Mouse (Mus musculus) Patski (cell line): ENCODE data around the gene Olfr103. TPM values are rescaled to one million over a fixed set of nuclear protein-coding genes. Genes with fewer than 3 reads are reported as not detected.

Experiments used
- ATAC-seq: fragments of 100-300 bp; one replicate; pipeline ENCODE4 v1.8.0; 2021
- CTCF ChIA-PET: fragments of 350-600 bp; sonication (Branson Sonifier 250); formaldehyde crosslinking; loops from one replicate; lab custom pipeline; 2022; ENCODE audit warnings: inconsistent platforms; lab: Charles Lee
- POLR2A ChIA-PET: fragments of 350-600 bp; sonication (Branson Sonifier 250); formaldehyde crosslinking; loops from one replicate; lab custom pipeline; 2022; ENCODE audit warnings: antibody characterized with exemption, inconsistent platforms; lab: Charles Lee
- DNase-seq: peaks from one replicate; pipeline ENCODE4 v3.0.0-alpha.2; 2011; ENCODE audit warnings: low read depth, low spot score
- H3K27me3 ChIP-seq: fragments of 371-371 bp; one replicate; pipeline ENCODE4 v1.5.1; 2021
- CTCF ChIP-seq: fragments of 100-300 bp; IDR thresholded peaks from one replicate; pipeline ENCODE4 v1.5.1; 2021
- in situ Hi-C: fragments of 300-500 bp; cut with MboI; formaldehyde crosslinking; loops from 3 replicates; pipeline ENCODE4 v1.11.1; 2018; ENCODE audit warnings: low pct_unique_long_range_greater_than_20kb, mixed read lengths
- polyA plus RNA-seq: library from polyadenylated mRNA; unstranded; gene quantifications from one replicate; pipeline ENCODE4 v1.2.3, GENCODE M21; 2021

The Olfr103 gene
- not detected for polyA plus RNA-seq

GRCm38 (mm10) chr17:37339598-37339997 is at the start of gene Olfr103:
TSS of gene Olfr103 (minus strand) at chr17:37339698.
- ATAC-seq (no peak), DNase-seq (no peak)
- ChIA-PET POLR2A (no interaction called here), CTCF (no interaction called here)
- in situ Hi-C loops, result no loop called here
- TF ChIP-seq CTCF, result no peak
- H3K27me3 ChIP-seq, result no peaks in the 10 kb centered on the region

GRCm38 (mm10) chr17:37378733-37379132 is 39.2 kb upstream of the Olfr103 start, which contains the start of gene Olfr105-ps:
TSS of gene Olfr105-ps (plus strand) at chr17:37379033.
- no peak for DNase-seq
- ChIA-PET POLR2A (no interaction called here), CTCF (no interaction called here)
- TF ChIP-seq CTCF, result no peak
- H3K27me3 ChIP-seq, result no peaks in the 10 kb centered on the region
- no peak for ATAC-seq
- in situ Hi-C loops, result no loop called here

- peaks cover 5% of the 10 kb centered on the region for H3K27me3 ChIP-seq
- ChIA-PET CTCF (no interaction called here), POLR2A (no interaction called here)
- ATAC-seq (no peak), DNase-seq (no peak)
- in situ Hi-C loops, result no loop called here
- no peak for TF ChIP-seq CTCF
Measured at GRCm38 (mm10) chr17:37359282-37359681, 19.8 kb upstream of the Olfr103 start, which contains the start of gene Olfr104-ps. TSS of gene Olfr104-ps (plus strand) at chr17:37359582.

GRCm38 (mm10) chr17:37316954-37317353 is 22.5 kb downstream of the Olfr103 start, which contains the start of gene Olfr102:
TSS of gene Olfr102 (minus strand) at chr17:37317054.
- in situ Hi-C loops, result no loop called here
- DNase-seq (no peak), ATAC-seq (no peak)
- no peak for TF ChIP-seq CTCF
- ChIA-PET CTCF (no interaction called here), POLR2A (no interaction called here)
- H3K27me3 ChIP-seq, result no peaks in the 10 kb centered on the region

- ATAC-seq, result no peak
- ChIA-PET POLR2A (no interaction called here), CTCF (no interaction called here)
- TF ChIP-seq CTCF, result no peak
- DNase-seq, result no peak
- no peaks in the 10 kb centered on the region for H3K27me3 ChIP-seq
- in situ Hi-C loops, result no loop called here
Measured at GRCm38 (mm10) chr17:37310146-37310699, 29.3 kb downstream of the Olfr103 start.

GRCm38 (mm10) chr17:37308483-37308882 is 31.0 kb downstream of the Olfr103 start:
- ATAC-seq (no peak), DNase-seq (no peak)
- ChIA-PET CTCF (no interaction called here), POLR2A (interaction anchor here (0.6 kb wide), 1 partner anchor 1067 kb away, joined by 3 read pairs; no protein-coding TSS in a partner anchor)
- in situ Hi-C loops, result no loop called here
- no peaks in the 10 kb centered on the region for H3K27me3 ChIP-seq
- no peak for TF ChIP-seq CTCF

- POLR2A ChIA-PET, result no interaction called here
- in situ Hi-C loops, result no loop called here
- ATAC-seq, result no peak
- DNase-seq, result no peak
- no peak for TF ChIP-seq CTCF
- CTCF ChIA-PET, result interaction anchor here (1.4 kb wide), 1 partner anchor 62 kb away, joined by 3 read pairs; no protein-coding TSS in a partner anchor
- H3K27me3 ChIP-seq, result no peaks in the 10 kb centered on the region
Measured at GRCm38 (mm10) chr17:37304213-37304612, 35.3 kb downstream of the Olfr103 start, which contains the start of gene Olfr101. TSS of gene Olfr101 (minus strand) at chr17:37304313.

Other genes with a start within 250 kb of the Olfr103 start
- gene Olfr91, start 241.4 kb downstream of the Olfr103 start, polyA plus RNA-seq, result not detected
- gene Olfr92, start 219.6 kb downstream of the Olfr103 start, polyA plus RNA-seq, result not detected
- not detected for gene Olfr93, start 178.2 kb downstream of the Olfr103 start, polyA plus RNA-seq
- gene Ubd, start 145.8 kb downstream of the Olfr103 start, polyA plus RNA-seq, result 0.06 TPM
- gene Olfr94, start 138.7 kb downstream of the Olfr103 start, polyA plus RNA-seq, result not detected
- gene Olfr95, start 126.6 kb downstream of the Olfr103 start, polyA plus RNA-seq, result not detected
- not detected for gene Olfr96, start 119.6 kb downstream of the Olfr103 start, polyA plus RNA-seq
- not detected for gene Olfr97, start 102.4 kb downstream of the Olfr103 start, polyA plus RNA-seq
- not detected for gene Olfr98, start 75.9 kb downstream of the Olfr103 start, polyA plus RNA-seq
- 6.0 TPM for gene H2-M3, start 69.5 kb downstream of the Olfr103 start, polyA plus RNA-seq
- 0.05 TPM for gene Olfr99, start 56.2 kb downstream of the Olfr103 start, polyA plus RNA-seq
- gene Olfr101, start 35.4 kb downstream of the Olfr103 start, polyA plus RNA-seq, result not detected
- not detected for gene Olfr102, start 22.6 kb downstream of the Olfr103 start, polyA plus RNA-seq
- not detected for gene Olfr104-ps, start 19.9 kb upstream of the Olfr103 start, polyA plus RNA-seq
- gene Olfr105-ps, start 39.3 kb upstream of the Olfr103 start, polyA plus RNA-seq, result not detected
- gene Olfr106-ps, start 50.7 kb upstream of the Olfr103 start, polyA plus RNA-seq, result not detected
- gene Olfr107, start 59.5 kb upstream of the Olfr103 start, polyA plus RNA-seq, result 0.01 TPM
- gene Olfr108, start 105.8 kb upstream of the Olfr103 start, polyA plus RNA-seq, result not detected
- not detected for gene Olfr109, start 119.2 kb upstream of the Olfr103 start, polyA plus RNA-seq
- gene H2-M2, start 143.9 kb upstream of the Olfr103 start, polyA plus RNA-seq, result 0.82 TPM
- not detected for gene Olfr110, start 152.8 kb upstream of the Olfr103 start, polyA plus RNA-seq
- not detected for gene Olfr111, start 168.3 kb upstream of the Olfr103 start, polyA plus RNA-seq
- not detected for gene Olfr112, start 229.8 kb upstream of the Olfr103 start, polyA plus RNA-seq
- gene Olfr113, start 238.0 kb upstream of the Olfr103 start, polyA plus RNA-seq, result not detected